Mouse (Mus musculus) MEL (cell line): ENCODE measurements around the gene Klra5. TPM values are rescaled to one million over a fixed set of nuclear protein-coding genes. Genes with fewer than 3 reads are reported as not detected.
"Not testable (repeated sequence)": the region's sequence is repeated elsewhere in the genome, so short reads cannot be mapped to it uniquely, and the experiment has no call there.

Experiments
- DNase-seq: peaks from one replicate; pipeline ENCODE4 v3.0.0; 2011; ENCODE audit warnings: low read depth, low spot score
- H3K27ac ChIP-seq: 2 replicates; pipeline ENCODE4 v1.5.1; 2012; ENCODE audit warnings: low read depth, mild to moderate bottlenecking, control low read depth, low read length, moderate library complexity; ENCODE audit not compliant: control insufficient read depth
- H3K27me3 ChIP-seq, 2 experiments: fragments of 150-350 bp in 1 of 2; sonication (generic) in 1 of 2; 2 replicates each; pipeline ENCODE4 v1.6.1; 2012; ENCODE audit warnings: low read length in 2 of 2, mild to moderate bottlenecking in 2 of 2, improper control_type of control experiment in 1 of 2, moderate library complexity in 1 of 2; ENCODE audit not compliant: insufficient read depth in 2 of 2, control insufficient read depth in 1 of 2
- H3K36me3 ChIP-seq, 2 experiments: 2 replicates each; pipeline ENCODE4 v1.6.1; 2012 to 2014; ENCODE audit warnings: low read length in 2 of 2, improper control_type of control experiment in 1 of 2, inconsistent platforms in 1 of 2, mild to moderate bottlenecking in 1 of 2; ENCODE audit not compliant: insufficient read depth in 2 of 2, control insufficient read depth in 1 of 2
- H3K4me1 ChIP-seq, 2 experiments: fragments of 150-350 bp in 1 of 2; sonication (generic) in 1 of 2; 2 replicates each; pipeline ENCODE4 v1.6.1; 2012; ENCODE audit warnings: low read length in 2 of 2, improper control_type of control experiment in 1 of 2, mild to moderate bottlenecking in 1 of 2; ENCODE audit not compliant: insufficient read depth in 2 of 2, control insufficient read depth in 1 of 2
- H3K4me3 ChIP-seq, 2 experiments: fragments of 150-350 bp in 1 of 2; sonication (generic) in 1 of 2; 2 replicates each; pipeline ENCODE4 v1.5.1; 2012; ENCODE audit warnings: low read depth in 2 of 2, low read length in 2 of 2, mild to moderate bottlenecking in 2 of 2, moderate library complexity in 2 of 2, control low read depth in 1 of 2, improper control_type of control experiment in 1 of 2; ENCODE audit not compliant: control insufficient read depth in 1 of 2, insufficient read depth in 1 of 2
- H3K79me2 ChIP-seq: 2 replicates; pipeline ENCODE4 v1.6.1; 2012; ENCODE audit warnings: mild to moderate bottlenecking, low read length, moderate library complexity; ENCODE audit not compliant: control insufficient read depth, poor library complexity, insufficient read depth
- H3K9ac ChIP-seq: 2 replicates; pipeline ENCODE4 v1.6.1; 2012; ENCODE audit warnings: low read depth, mild to moderate bottlenecking, control low read depth, low read length, moderate library complexity; ENCODE audit not compliant: control insufficient read depth, poor library complexity, severe bottlenecking
- H3K9me3 ChIP-seq: fragments of 150-350 bp; sonication (generic); replicated peaks from 2 replicates; pipeline ENCODE4 v1.6.1; 2012; ENCODE audit warnings: mild to moderate bottlenecking, low read length, improper control_type of control experiment, moderate library complexity; ENCODE audit not compliant: insufficient read depth
- CHD2 ChIP-seq: IDR thresholded peaks from 2 replicates; pipeline ENCODE4 v1.6.1; 2011; ENCODE audit warnings: low read length, improper control_type of control experiment
- EP300 ChIP-seq, 2 experiments: IDR thresholded peaks; 2 replicates each; pipeline ENCODE4 v1.6.1; 2011; ENCODE audit warnings: improper control_type of control experiment in 2 of 2, low read length in 2 of 2, low read depth in 1 of 2, mild to moderate bottlenecking in 1 of 2
- GATA1 ChIP-seq: IDR thresholded peaks from 2 replicates; pipeline ENCODE4 v1.6.1; 2011; ENCODE audit warnings: low read depth, low read length, improper control_type of control experiment
- MAFK ChIP-seq: IDR thresholded peaks from 2 replicates; pipeline ENCODE4 v1.6.1; 2011; ENCODE audit warnings: low read depth, mild to moderate bottlenecking, low read length, improper control_type of control experiment, borderline replicate concordance
- MEF2A ChIP-seq: IDR thresholded peaks from 2 replicates; pipeline ENCODE4 v1.6.1; 2014; ENCODE audit warnings: low read depth, mild to moderate bottlenecking, inconsistent platforms, low read length, improper control_type of control experiment; ENCODE audit not compliant: poor library complexity, insufficient replicate concordance, severe bottlenecking; ENCODE audit errors: extremely low read depth
- POLR2AphosphoS2 ChIP-seq: IDR thresholded peaks from 2 replicates; pipeline ENCODE4 v1.6.1; 2011; ENCODE audit warnings: low read length, improper control_type of control experiment
- RAD21 ChIP-seq: IDR thresholded peaks from 2 replicates; pipeline ENCODE4 v1.6.1; 2011; ENCODE audit warnings: mild to moderate bottlenecking, low read depth, low read length, improper control_type of control experiment
- SMC3 ChIP-seq: IDR thresholded peaks from 2 replicates; pipeline ENCODE4 v1.6.1; 2011; ENCODE audit warnings: low read depth, low read length, improper control_type of control experiment
- TAL1 ChIP-seq: IDR thresholded peaks from 2 replicates; pipeline ENCODE4 v1.6.1; 2012; ENCODE audit warnings: mild to moderate bottlenecking, inconsistent platforms, low read length, moderate library complexity, mixed read lengths
- TBP ChIP-seq: IDR thresholded peaks from 2 replicates; pipeline ENCODE4 v1.8.0; 2011; ENCODE audit warnings: low read depth, low read length, improper control_type of control experiment
- USF1 ChIP-seq: IDR thresholded peaks from 2 replicates; pipeline ENCODE4 v1.6.1; 2014; ENCODE audit warnings: low read depth, mild to moderate bottlenecking, inconsistent platforms, low read length, improper control_type of control experiment, moderate library complexity
- USF2 ChIP-seq, 2 experiments: IDR thresholded peaks; 2 replicates each; pipeline ENCODE4 v1.6.1; 2011 to 2012; ENCODE audit warnings: improper control_type of control experiment in 2 of 2, low read length in 2 of 2, borderline replicate concordance in 1 of 2, inconsistent platforms in 1 of 2, low read depth in 1 of 2, mild to moderate bottlenecking in 1 of 2; ENCODE audit not compliant: insufficient read depth in 1 of 2
- ZKSCAN1 ChIP-seq: IDR thresholded peaks from 2 replicates; pipeline ENCODE4 v1.6.1; 2012; ENCODE audit warnings: low read depth, mild to moderate bottlenecking, inconsistent platforms, low read length, improper control_type of control experiment, moderate library complexity
- polyA plus RNA-seq, 2 experiments: library from polyadenylated mRNA; stranded (reverse) in 1 of 2; unstranded in 1 of 2; fragments of >175 nt in 1 of 2; fragments of >200 nt in 1 of 2; gene quantifications; 2 replicates each; pipeline versions ENCODE4 v1.2.1 to v1.2.4; 2012; ENCODE audit warnings: low replicate concordance in 2 of 2, low read depth in 1 of 2; ENCODE audit not compliant: insufficient read length in 2 of 2, insufficient read depth in 1 of 2, missing spikeins in 1 of 2
- total RNA-seq: library from RNA; depleted of rRNA; stranded (reverse); fragments of 300-350 nt; gene quantifications from 2 replicates; pipeline ENCODE4 v1.2.3, GENCODE M21; 2012; rRNA removed

Gene Klra5
- total and polyA plus RNA-seq, 3 experiments = not detected

- Histone ChIP-seq H3K4me3 (no peak overlapping the region), H3K4me1 (no peaks in the 10 kb centered on the region), H3K79me2 (no peaks in the 10 kb centered on the region), H3K9ac (no peak overlapping the region), H3K9me3 (no peaks in the 10 kb centered on the region), H3K27ac (no peak overlapping the region), H3K36me3 (no peaks in the 10 kb centered on the region), H3K27me3 (no peaks in the 10 kb centered on the region)
- TF ChIP-seq MAFK = no peak
- TF ChIP-seq TAL1 = no peak
- TF ChIP-seq TBP = no peak
- TF ChIP-seq MEF2A = no peak
- TF ChIP-seq SMC3 = no peak
- TF ChIP-seq CHD2 = no peak
- DNase-seq = no peak
Observed at GRCm38 (mm10) chr6:129882525-129882924, 34.9 kb downstream of the Klra5 start.

GRCm38 (mm10) chr6:129876549-129876948, 40.9 kb downstream of the Klra5 start, which contains the start of gene Klra17:
Gene Klra17, minus strand, starts transcription at chr6:129876672.
- Histone ChIP-seq H3K27ac (no peak within 1 kb of the TSS), H3K4me1 (no peaks in the 10 kb centered on the region), H3K36me3 (no peaks in the 10 kb centered on the region), H3K9me3 (no peaks in the 10 kb centered on the region), H3K79me2 (no peaks in the 10 kb centered on the region)
- TF ChIP-seq RAD21 = no peak
- TF ChIP-seq SMC3 = no peak
- TF ChIP-seq CHD2 = no peak
- no peak for TF ChIP-seq USF2 (IDR thresholded peaks at IDR 0.05; ENCODE audit: borderline replicate concordance in 1 of 2, insufficient read depth in 1 of 2, low read depth in 1 of 2, low read length in 2 of 2)
- no peak for TF ChIP-seq ZKSCAN1
- TF ChIP-seq EP300 (IDR thresholded peaks at IDR 0.05; ENCODE audit: low read depth in 1 of 2, low read length in 2 of 2) = no peak
- no peak for TF ChIP-seq GATA1
- no peak for TF ChIP-seq POLR2AphosphoS2
- TF ChIP-seq USF1 = no peak
- TF ChIP-seq, all 39 proteins: peak for 0
- no peak within 1 kb of the TSS for H3K4me3 ChIP-seq
- peak; percentile 9 for DNase-seq
- no peak within 1 kb of the TSS for H3K9ac ChIP-seq
- H3K27me3 ChIP-seq = no peaks in the 10 kb centered on the region

GRCm38 (mm10) chr6:129862349-129862748, 55.1 kb downstream of the Klra5 start, which contains the start of gene Gm17631:
Gene Gm17631, plus strand, starts transcription at chr6:129862649.
- H3K4me1 ChIP-seq = not testable (repeated sequence)

More at GRCm38 (mm10) chr6:129862349-129862748, 55.1 kb downstream of the Klra5 start, which contains the start of gene Gm17631:
- not testable (repeated sequence) for H3K36me3 ChIP-seq, H3K4me3 ChIP-seq, DNase-seq, H3K27ac ChIP-seq, H3K79me2 ChIP-seq, H3K9me3 ChIP-seq, H3K9ac ChIP-seq, H3K27me3 ChIP-seq

Other genes starting within 250 kb of the Klra5 start
- not detected in 2 replicates for gene Klrc1, start 238.7 kb downstream of the Klra5 start, total RNA-seq
- gene Klrc1, start 238.7 kb downstream of the Klra5 start, polyA plus RNA-seq = not detected
- gene Klri1, start 200.5 kb downstream of the Klra5 start, total RNA-seq = not detected in 2 replicates
- not detected for gene Klri1, start 200.5 kb downstream of the Klra5 start, polyA plus RNA-seq
- gene Klri2, start 177.2 kb downstream of the Klra5 start, total RNA-seq = not detected in 2 replicates
- not detected for gene Klri2, start 177.2 kb downstream of the Klra5 start, polyA plus RNA-seq
- gene Gm156, start 133.4 kb downstream of the Klra5 start, total RNA-seq = not detected in 2 replicates
- gene Gm156, start 133.4 kb downstream of the Klra5 start, polyA plus RNA-seq = not detected
- not detected in 2 replicates for gene Gm17631, start 55.0 kb downstream of the Klra5 start, total RNA-seq
- gene Gm17631, start 55.0 kb downstream of the Klra5 start, polyA plus RNA-seq = not detected
- gene Klra17, start 41.0 kb downstream of the Klra5 start, total RNA-seq = not detected in 2 replicates
- gene Klra17, start 41.0 kb downstream of the Klra5 start, polyA plus RNA-seq = not detected
- not detected in 2 replicates for gene Klra6, start 109.3 kb upstream of the Klra5 start, total RNA-seq
- not detected for gene Klra6, start 109.3 kb upstream of the Klra5 start, polyA plus RNA-seq
- gene Klra4, start 149.6 kb upstream of the Klra5 start, total RNA-seq = not detected in 2 replicates
- not detected for gene Klra4, start 149.6 kb upstream of the Klra5 start, polyA plus RNA-seq
- not detected in 2 replicates for gene Klra8, start 212.2 kb upstream of the Klra5 start, total RNA-seq
- not detected for gene Klra8, start 212.2 kb upstream of the Klra5 start, polyA plus RNA-seq